Mouse (Mus musculus): ENCODE measurements at regions not wholly inside any gene's neighbourhood (a gene's known extent, or its start where the extent isn't known, plus 50 kb on each side); places are given as distances from the start of the nearest gene placed in this dataset.

GRCm38 (mm10) chr3:139888537-139888936 lies 683.0 kb downstream of the Stpg2 start:
- Histone ChIP-seq H3K4me3 (ENCODE audit: control insufficient read depth in 1 of 2, insufficient read depth in 1 of 2, low read depth in 1 of 2, low read length in 2 of 2) (no peak overlapping the region), H3K27ac (replicated peaks in 1 of 2; ENCODE audit: control insufficient read depth in 1 of 2, insufficient read depth in 1 of 2, low read depth in 2 of 2, low read length in 2 of 2) (no peak overlapping the region), H3K9ac (ENCODE audit: low read length) (no peak overlapping the region), H3K27me3 (ENCODE audit: control insufficient read depth, insufficient read depth, low read length) (no peaks in the 10 kb centered on the region), H3K36me3 (ENCODE audit: control insufficient read depth, insufficient read depth, low read length) (no peaks in the 10 kb centered on the region), H3K4me1 (ENCODE audit: control insufficient read depth in 2 of 2, insufficient read depth in 2 of 2, low read length in 2 of 2) (no peaks in the 10 kb centered on the region), H3K4me2 (ENCODE audit: low read length) (no peak overlapping the region), H3K9me3 (ENCODE audit: control insufficient read depth, low read length) (no peaks in the 10 kb centered on the region)
- no peak for ATAC-seq (ENCODE audit: insufficient number of reproducible peaks, insufficient read depth, low FRiP score, low read depth)
- WGBS, result 57% methylated on average over 1 of the region's 1 CpGs

- Histone ChIP-seq H3K27me3 (ENCODE audit: control insufficient read depth, insufficient read depth, low read length) (no peaks in the 10 kb centered on the region), H3K9me3 (ENCODE audit: control insufficient read depth, low read length) (no peaks in the 10 kb centered on the region), H3K4me3 (ENCODE audit: control insufficient read depth in 1 of 2, insufficient read depth in 1 of 2, low read depth in 1 of 2, low read length in 2 of 2) (no peak overlapping the region), H3K36me3 (ENCODE audit: control insufficient read depth, insufficient read depth, low read length) (no peaks in the 10 kb centered on the region), H3K9ac (ENCODE audit: low read length) (no peak overlapping the region), H3K27ac (replicated peaks in 1 of 2; ENCODE audit: control insufficient read depth in 1 of 2, insufficient read depth in 1 of 2, low read depth in 2 of 2, low read length in 2 of 2) (no peak overlapping the region), H3K4me2 (ENCODE audit: low read length) (no peak overlapping the region), H3K4me1 (ENCODE audit: control insufficient read depth in 2 of 2, insufficient read depth in 2 of 2, low read length in 2 of 2) (no peaks in the 10 kb centered on the region)
- no peak for ATAC-seq (ENCODE audit: insufficient number of reproducible peaks, insufficient read depth, low FRiP score, low read depth)
- 68% methylated on average over 2 of the region's 2 CpGs for WGBS
Observed at GRCm38 (mm10) chr3:139890186-139890585, 684.7 kb downstream of the Stpg2 start.

DNA sequence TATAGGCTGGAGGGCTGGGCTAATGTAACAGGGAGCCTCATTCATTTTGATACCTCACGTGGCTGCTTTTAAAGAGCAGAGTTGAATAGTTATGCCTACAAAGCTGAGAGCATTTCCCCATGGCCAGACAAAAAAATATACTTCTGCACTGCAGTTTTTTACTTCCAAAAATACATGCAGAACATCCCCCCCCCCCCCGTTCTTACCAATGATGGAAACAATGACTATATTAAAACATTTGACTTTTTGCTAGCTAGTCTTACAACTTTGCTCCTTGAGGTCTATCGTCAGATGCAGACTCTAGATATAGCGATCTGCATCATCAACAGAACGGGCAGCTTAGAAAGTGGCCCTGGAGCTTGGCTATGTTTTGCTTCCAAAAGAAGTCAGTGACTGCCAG lies 692.4 kb downstream of the Stpg2 start:
- no peak overlapping the region for H3K4me3 ChIP-seq (ENCODE audit: control insufficient read depth in 1 of 2, insufficient read depth in 1 of 2, low read depth in 1 of 2, low read length in 2 of 2)
- ATAC-seq (ENCODE audit: insufficient number of reproducible peaks, insufficient read depth, low FRiP score, low read depth), result no peak

GRCm38 (mm10) chr3:139899213-139899612 lies 693.7 kb downstream of the Stpg2 start:
- Histone ChIP-seq H3K4me1 (ENCODE audit: control insufficient read depth in 2 of 2, insufficient read depth in 2 of 2, low read length in 2 of 2) (no peaks in the 10 kb centered on the region), H3K36me3 (ENCODE audit: control insufficient read depth, insufficient read depth, low read length) (no peaks in the 10 kb centered on the region), H3K27ac (replicated peaks in 1 of 2; ENCODE audit: control insufficient read depth in 1 of 2, insufficient read depth in 1 of 2, low read depth in 2 of 2, low read length in 2 of 2) (no peak overlapping the region), H3K4me2 (ENCODE audit: low read length) (no peak overlapping the region), H3K4me3 (ENCODE audit: control insufficient read depth in 1 of 2, insufficient read depth in 1 of 2, low read depth in 1 of 2, low read length in 2 of 2) (no peak overlapping the region), H3K9ac (ENCODE audit: low read length) (no peak overlapping the region), H3K27me3 (ENCODE audit: control insufficient read depth, insufficient read depth, low read length) (no peaks in the 10 kb centered on the region), H3K9me3 (ENCODE audit: control insufficient read depth, low read length) (no peaks in the 10 kb centered on the region)
- ATAC-seq (ENCODE audit: insufficient number of reproducible peaks, insufficient read depth, low FRiP score, low read depth), result no peak
- WGBS, result 49% methylated on average over 5 of the region's 5 CpGs

More for the DNA sequence above, 692.4 kb downstream of the Stpg2 start:
- H3K36me3 ChIP-seq (ENCODE audit: control insufficient read depth, insufficient read depth, low read length), result no peaks in the 10 kb centered on the region
- H3K27ac ChIP-seq (replicated peaks in 1 of 2; ENCODE audit: control insufficient read depth in 1 of 2, insufficient read depth in 1 of 2, low read depth in 2 of 2, low read length in 2 of 2), result no peak overlapping the region
- H3K27me3 ChIP-seq (ENCODE audit: control insufficient read depth, insufficient read depth, low read length), result no peaks in the 10 kb centered on the region
- H3K9ac ChIP-seq (ENCODE audit: low read length), result no peak overlapping the region
- H3K9me3 ChIP-seq (ENCODE audit: control insufficient read depth, low read length), result no peaks in the 10 kb centered on the region
- 82% methylated on average over 5 of the region's 5 CpGs for WGBS
- no peaks in the 10 kb centered on the region for H3K4me1 ChIP-seq (ENCODE audit: control insufficient read depth in 2 of 2, insufficient read depth in 2 of 2, low read length in 2 of 2)
- no peak overlapping the region for H3K4me2 ChIP-seq (ENCODE audit: low read length)

- Histone ChIP-seq H3K4me2 (ENCODE audit: low read length) (no peak overlapping the region), H3K4me3 (ENCODE audit: control insufficient read depth in 1 of 2, insufficient read depth in 1 of 2, low read depth in 1 of 2, low read length in 2 of 2) (no peak overlapping the region), H3K36me3 (ENCODE audit: control insufficient read depth, insufficient read depth, low read length) (no peaks in the 10 kb centered on the region), H3K27ac (replicated peaks in 1 of 2; ENCODE audit: control insufficient read depth in 1 of 2, insufficient read depth in 1 of 2, low read depth in 2 of 2, low read length in 2 of 2) (no peak overlapping the region), H3K4me1 (ENCODE audit: control insufficient read depth in 2 of 2, insufficient read depth in 2 of 2, low read length in 2 of 2) (no peaks in the 10 kb centered on the region), H3K9me3 (ENCODE audit: control insufficient read depth, low read length) (no peaks in the 10 kb centered on the region), H3K9ac (ENCODE audit: low read length) (no peak overlapping the region), H3K27me3 (ENCODE audit: control insufficient read depth, insufficient read depth, low read length) (no peaks in the 10 kb centered on the region)
- no peak for ATAC-seq (ENCODE audit: insufficient number of reproducible peaks, insufficient read depth, low FRiP score, low read depth)
- 53% methylated on average over 2 of the region's 2 CpGs for WGBS
Observed at GRCm38 (mm10) chr3:139913639-139914330, 708.3 kb downstream of the Stpg2 start.

DNA sequence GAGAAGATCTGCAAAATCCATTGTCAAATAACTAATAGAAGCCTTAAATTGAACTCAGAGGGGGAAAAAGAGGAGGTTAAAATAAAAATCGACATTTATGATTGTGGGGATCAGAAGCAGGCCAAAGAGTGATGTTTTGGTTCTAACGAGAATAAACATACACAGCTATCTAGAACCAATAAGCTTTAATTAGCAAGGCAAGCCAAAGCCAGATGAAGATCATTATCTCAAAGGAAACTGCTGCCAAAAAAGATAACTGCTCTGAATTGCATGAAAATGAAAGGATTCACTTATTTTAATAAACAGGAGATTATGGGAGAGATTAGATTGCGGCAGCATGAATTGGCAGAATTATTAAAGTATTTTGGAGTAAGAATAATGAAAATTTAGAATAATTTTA lies 716.8 kb downstream of the Stpg2 start:
- no peak overlapping the region for H3K9ac ChIP-seq (ENCODE audit: low read length)
- no peaks in the 10 kb centered on the region for H3K36me3 ChIP-seq (ENCODE audit: control insufficient read depth, insufficient read depth, low read length)
- H3K27ac ChIP-seq (replicated peaks in 1 of 2; ENCODE audit: control insufficient read depth in 1 of 2, insufficient read depth in 1 of 2, low read depth in 2 of 2, low read length in 2 of 2), result no peak overlapping the region
- H3K4me3 ChIP-seq (ENCODE audit: control insufficient read depth in 1 of 2, insufficient read depth in 1 of 2, low read depth in 1 of 2, low read length in 2 of 2), result no peak overlapping the region
- no peaks in the 10 kb centered on the region for H3K9me3 ChIP-seq (ENCODE audit: control insufficient read depth, low read length)
- H3K4me1 ChIP-seq (ENCODE audit: control insufficient read depth in 2 of 2, insufficient read depth in 2 of 2, low read length in 2 of 2), result no peaks in the 10 kb centered on the region
- WGBS, result 67% methylated on average over 3 of the region's 3 CpGs
- no peak for ATAC-seq (ENCODE audit: insufficient number of reproducible peaks, insufficient read depth, low FRiP score, low read depth)
- no peak overlapping the region for H3K4me2 ChIP-seq (ENCODE audit: low read length)
- H3K27me3 ChIP-seq (ENCODE audit: control insufficient read depth, insufficient read depth, low read length), result no peaks in the 10 kb centered on the region

DNA sequence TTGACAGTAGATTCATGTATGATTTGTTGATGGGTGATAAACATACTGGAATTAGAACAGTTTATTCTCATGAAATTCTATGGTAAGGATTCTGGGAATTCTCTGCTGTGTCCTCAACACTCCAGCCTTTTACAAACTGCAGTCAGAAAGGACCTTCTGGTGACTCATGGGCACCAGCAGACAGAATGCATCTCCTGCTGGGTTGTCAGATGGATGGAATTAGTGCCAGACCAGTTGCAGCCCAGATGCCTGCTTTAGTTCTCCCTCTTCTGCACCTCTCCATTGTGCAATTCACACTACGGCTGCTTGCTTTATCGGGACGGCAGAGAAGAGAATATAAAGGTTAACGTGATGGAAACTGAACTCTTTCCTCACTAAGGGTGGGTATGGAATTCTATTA lies 727.5 kb downstream of the Stpg2 start:
- no peaks in the 10 kb centered on the region for H3K36me3 ChIP-seq (ENCODE audit: control insufficient read depth, insufficient read depth, low read length)
- no peaks in the 10 kb centered on the region for H3K9me3 ChIP-seq (ENCODE audit: control insufficient read depth, low read length)
- 75% methylated on average over 4 of the region's 4 CpGs for WGBS
- no peak for ATAC-seq (ENCODE audit: insufficient number of reproducible peaks, insufficient read depth, low FRiP score, low read depth)
- H3K4me1 ChIP-seq (ENCODE audit: control insufficient read depth in 2 of 2, insufficient read depth in 2 of 2, low read length in 2 of 2), result no peaks in the 10 kb centered on the region
- H3K27ac ChIP-seq (replicated peaks in 1 of 2; ENCODE audit: control insufficient read depth in 1 of 2, insufficient read depth in 1 of 2, low read depth in 2 of 2, low read length in 2 of 2), result no peak overlapping the region
- H3K4me2 ChIP-seq (ENCODE audit: low read length), result no peak overlapping the region
- H3K9ac ChIP-seq (ENCODE audit: low read length), result no peak overlapping the region
- no peak overlapping the region for H3K4me3 ChIP-seq (ENCODE audit: control insufficient read depth in 1 of 2, insufficient read depth in 1 of 2, low read depth in 1 of 2, low read length in 2 of 2)
- no peaks in the 10 kb centered on the region for H3K27me3 ChIP-seq (ENCODE audit: control insufficient read depth, insufficient read depth, low read length)

DNA sequence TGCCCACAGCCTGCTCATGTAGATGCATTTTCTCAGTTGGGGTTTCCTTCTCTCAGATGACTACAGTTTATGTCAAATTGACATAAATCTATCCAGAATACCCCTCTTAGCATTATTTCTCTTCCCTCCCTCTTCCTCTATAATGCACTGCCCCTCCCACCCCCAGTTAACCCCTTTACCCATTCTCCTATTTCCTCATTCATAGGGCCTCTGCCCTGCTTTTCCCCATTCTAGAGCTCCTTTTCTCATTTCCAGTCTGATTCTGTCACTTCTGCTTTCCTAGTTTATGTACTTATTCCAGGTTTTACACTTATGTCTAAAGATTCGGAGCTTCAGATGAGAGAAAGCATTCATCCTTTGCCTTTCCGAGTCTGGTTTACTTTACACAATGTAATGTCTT lies 740.7 kb downstream of the Stpg2 start:
- no peaks in the 10 kb centered on the region for H3K9me3 ChIP-seq (ENCODE audit: control insufficient read depth, low read length)

More for the DNA sequence above, 740.7 kb downstream of the Stpg2 start:
- no peak overlapping the region for H3K4me2 ChIP-seq (ENCODE audit: low read length)
- no peak overlapping the region for H3K27ac ChIP-seq (replicated peaks in 1 of 2; ENCODE audit: control insufficient read depth in 1 of 2, insufficient read depth in 1 of 2, low read depth in 2 of 2, low read length in 2 of 2)
- no peaks in the 10 kb centered on the region for H3K27me3 ChIP-seq (ENCODE audit: control insufficient read depth, insufficient read depth, low read length)
- no peak overlapping the region for H3K4me3 ChIP-seq (ENCODE audit: control insufficient read depth in 1 of 2, insufficient read depth in 1 of 2, low read depth in 1 of 2, low read length in 2 of 2)
- no peak for ATAC-seq (ENCODE audit: insufficient number of reproducible peaks, insufficient read depth, low FRiP score, low read depth)
- H3K36me3 ChIP-seq (ENCODE audit: control insufficient read depth, insufficient read depth, low read length), result no peaks in the 10 kb centered on the region
- H3K4me1 ChIP-seq (ENCODE audit: control insufficient read depth in 2 of 2, insufficient read depth in 2 of 2, low read length in 2 of 2), result no peaks in the 10 kb centered on the region
- 77% methylated on average over 2 of the region's 2 CpGs for WGBS
- no peak overlapping the region for H3K9ac ChIP-seq (ENCODE audit: low read length)
